Mouse (Mus musculus) urinary bladder, postnatal 10 days (tissue): ENCODE results near the gene Tmcc2.
"Not testable (repeated sequence)": the region's sequence is repeated elsewhere in the genome, so short reads cannot be mapped to it uniquely, and the experiment has no call there.

ENCODE experiments used
- DNase-seq: peaks from one replicate; pipeline ENCODE4 v3.0.0; 2022; ENCODE audit warnings: low spot score

Gene Tmcc2

GRCm38 (mm10) chr1:132367692-132368506, 23.2 kb downstream of the Tmcc2 start:
- DNase-seq: no peak

- no peak for DNase-seq
These were observed 24.1 kb downstream of the Tmcc2 start for GRCm38 (mm10) chr1:132366937-132367336.

- no peak for DNase-seq
These were observed 24.8 kb downstream of the Tmcc2 start for GRCm38 (mm10) chr1:132366235-132366634.

- no peak for DNase-seq
These were observed 25.4 kb downstream of the Tmcc2 start for GRCm38 (mm10) chr1:132365645-132366044.

GRCm38 (mm10) chr1:132364896-132365557, 26.1 kb downstream of the Tmcc2 start:
- no peak for DNase-seq

GRCm38 (mm10) chr1:132364388-132364787, 26.7 kb downstream of the Tmcc2 start:
- no peak for DNase-seq

- no peak for DNase-seq
These were observed 29.1 kb downstream of the Tmcc2 start for GRCm38 (mm10) chr1:132361959-132362358.

GRCm38 (mm10) chr1:132356841-132357240, 34.2 kb downstream of the Tmcc2 start:
- no peak for DNase-seq

GRCm38 (mm10) chr1:132355841-132356242, 35.2 kb downstream of the Tmcc2 start:
- DNase-seq: peak; percentile 51

GRCm38 (mm10) chr1:132355162-132355601, 35.9 kb downstream of the Tmcc2 start:
- no peak for DNase-seq

GRCm38 (mm10) chr1:132354234-132354633, 36.8 kb downstream of the Tmcc2 start:
- DNase-seq: no peak

GRCm38 (mm10) chr1:132353389-132353788, 37.7 kb downstream of the Tmcc2 start:
- no peak for DNase-seq

- DNase-seq: no peak
These were observed 40.0 kb downstream of the Tmcc2 start for GRCm38 (mm10) chr1:132351058-132351457.

GRCm38 (mm10) chr1:132349601-132350000, 41.5 kb downstream of the Tmcc2 start:
- DNase-seq: not testable (repeated sequence)

GRCm38 (mm10) chr1:132349049-132349448, 42.0 kb downstream of the Tmcc2 start:
- DNase-seq: not testable (repeated sequence)

GRCm38 (mm10) chr1:132348401-132348800, 42.7 kb downstream of the Tmcc2 start:
- no peak for DNase-seq

- no peak for DNase-seq
These were observed 44.1 kb downstream of the Tmcc2 start for GRCm38 (mm10) chr1:132346951-132347350.

GRCm38 (mm10) chr1:132346134-132346851, 44.8 kb downstream of the Tmcc2 start:
- no peak for DNase-seq

- no peak for DNase-seq
These were observed 45.6 kb downstream of the Tmcc2 start for GRCm38 (mm10) chr1:132345514-132345913.

GRCm38 (mm10) chr1:132343656-132344055, 47.4 kb downstream of the Tmcc2 start:
- DNase-seq: no peak

- no peak for DNase-seq
These were observed 47.9 kb downstream of the Tmcc2 start for GRCm38 (mm10) chr1:132343191-132343590.

GRCm38 (mm10) chr1:132342518-132342917, 48.6 kb downstream of the Tmcc2 start:
- DNase-seq: no peak
